ENCODE assay signal across 8 mouse cellular contexts in genomic region chr7:35686216-35686615, GRCm38 (mm10). TPM values are rescaled to one million over a fixed set of nuclear protein-coding genes. Genes with fewer than 3 reads are reported as not detected.
DNase-seq lines count a peak whose midpoint lies in the region; ATAC-seq and TF ChIP-seq lines count a peak whose summit lies in the region.

No protein-coding gene starts in this region.

- H3K4me1 ChIP-seq in forebrain, embryonic 14.5 days (ENCODE audit: control insufficient read depth, insufficient read depth, low read length), result peaks cover 39% of the 10 kb centered on the region
- peaks cover 3% of the 10 kb centered on the region; the same call in 1 of the 2 replicates for H3K4me1 ChIP-seq in forebrain, postnatal 0 days (ENCODE audit: insufficient read depth)
- H3K4me1 ChIP-seq in midbrain, embryonic 10.5 days, result peaks cover 44% of the 10 kb centered on the region
- H3K4me1 ChIP-seq in midbrain, embryonic 16.5 days (ENCODE audit: control insufficient read depth, insufficient read depth, low read length), result peaks cover 4% of the 10 kb centered on the region; the same call in 1 of the 2 replicates
- H3K4me1 ChIP-seq in hindbrain, embryonic 16.5 days (ENCODE audit: control insufficient read depth, insufficient read depth, low read depth, low read length), result peaks cover 17% of the 10 kb centered on the region
- H3K4me1 ChIP-seq in testis, adult 2 months (ENCODE audit: control insufficient read depth, insufficient read depth, low read length), result peaks cover 17% of the 10 kb centered on the region

- TF ChIP-seq CTCF in forebrain, postnatal 0 days (IDR thresholded peaks at IDR 0.05; ENCODE audit: low read depth), result no peak
- no peak for TF ChIP-seq CTCF in testis, adult 2 months (IDR thresholded peaks at IDR 0.05; ENCODE audit: control insufficient read depth, insufficient read depth, insufficient replicate concordance, low read depth, low read length)

- H3K9ac ChIP-seq in forebrain, embryonic 14.5 days (ENCODE audit: low read length), result no peak overlapping the region
- H3K9ac ChIP-seq in forebrain, postnatal 0 days, result no peak overlapping the region
- no peak overlapping the region for H3K9ac ChIP-seq in midbrain, embryonic 16.5 days (ENCODE audit: low read depth, low read length)
- H3K9ac ChIP-seq in hindbrain, embryonic 16.5 days (ENCODE audit: low read depth, low read length), result 0 out of 2 replicates have a peak overlapping the region, but pooled peaks have one; percentile 11

- no peak for ATAC-seq in forebrain, embryonic 14.5 days
- ATAC-seq in forebrain, postnatal 0 days, result no peak
- ATAC-seq in midbrain, embryonic 16.5 days, result no peak
- 0 out of 2 replicates have a peak, but pooled peaks have one; percentile 38 for ATAC-seq in hindbrain, embryonic 16.5 days

- H3K4me3 ChIP-seq in forebrain, embryonic 14.5 days (ENCODE audit: low read depth, low read length), result no peak overlapping the region
- H3K4me3 ChIP-seq in forebrain, postnatal 0 days (ENCODE audit: low read depth, low read length), result no peak overlapping the region
- H3K4me3 ChIP-seq in midbrain, embryonic 10.5 days, result no peak overlapping the region
- H3K4me3 ChIP-seq in midbrain, embryonic 16.5 days (ENCODE audit: low read depth, low read length), result no peak overlapping the region
- H3K4me3 ChIP-seq in hindbrain, embryonic 16.5 days (ENCODE audit: low read length), result no peak overlapping the region
- H3K4me3 ChIP-seq in testis, adult 2 months (ENCODE audit: control insufficient read depth, low read depth, low read length), result no peak overlapping the region; the same call in 1 of the 2 replicates

- H3K27ac ChIP-seq in forebrain, embryonic 14.5 days (ENCODE audit: low read depth, low read length), result peak overlapping the region; percentile 5; the same call in 1 of the 2 replicates
- H3K27ac ChIP-seq in forebrain, postnatal 0 days (ENCODE audit: low read depth, low read length), result no peak overlapping the region
- H3K27ac ChIP-seq in midbrain, embryonic 10.5 days (replicated peaks), result peak overlapping the region; percentile 7; the same call in 1 of the 2 replicates
- H3K27ac ChIP-seq in midbrain, embryonic 16.5 days (ENCODE audit: low read length), result no peak overlapping the region
- H3K27ac ChIP-seq in hindbrain, embryonic 16.5 days (ENCODE audit: low read depth, low read length), result peak overlapping the region; percentile 25
- peak overlapping the region; percentile 72 for H3K27ac ChIP-seq in testis, adult 2 months (ENCODE audit: control insufficient read depth, insufficient read depth, low read depth, low read length)

- H3K27me3 ChIP-seq in forebrain, embryonic 14.5 days (replicated peaks; ENCODE audit: control insufficient read depth, insufficient read depth, low read length), result no peaks in the 10 kb centered on the region
- no peaks in the 10 kb centered on the region for H3K27me3 ChIP-seq in forebrain, postnatal 0 days (ENCODE audit: insufficient read depth, low read length)
- H3K27me3 ChIP-seq in midbrain, embryonic 10.5 days (ENCODE audit: low read depth, poor library complexity, severe bottlenecking), result no peaks in the 10 kb centered on the region
- H3K27me3 ChIP-seq in midbrain, embryonic 16.5 days (ENCODE audit: control insufficient read depth, insufficient read depth, low read depth, low read length), result no peaks in the 10 kb centered on the region
- H3K27me3 ChIP-seq in hindbrain, embryonic 16.5 days (replicated peaks; ENCODE audit: control insufficient read depth, insufficient read depth, low read length), result no peaks in the 10 kb centered on the region
- no peaks in the 10 kb centered on the region for H3K27me3 ChIP-seq in testis, adult 2 months (ENCODE audit: control insufficient read depth, insufficient read depth, low read length)

- no peak for TF ChIP-seq POLR2A in testis, adult 2 months (IDR thresholded peaks at IDR 0.05; ENCODE audit: control insufficient read depth, low read depth, low read length)

- DNase-seq in forebrain, embryonic 14.5 days (ENCODE audit: low spot score), result no peak
- DNase-seq in forebrain, postnatal 0 days, result no peak
- no peak for DNase-seq in midbrain, embryonic 10.5 days (ENCODE audit: low spot score)
- DNase-seq in left cerebral cortex, adult 18-20 months (ENCODE audit: low spot score in 2 of 2), result no peak
- DNase-seq in cerebellum, postnatal 10 days, result no peak

- H3K4me2 ChIP-seq in forebrain, embryonic 14.5 days (ENCODE audit: low read length), result no peak overlapping the region
- H3K4me2 ChIP-seq in forebrain, postnatal 0 days (ENCODE audit: low read depth), result no peak overlapping the region
- H3K4me2 ChIP-seq in midbrain, embryonic 16.5 days (ENCODE audit: low read length), result no peak overlapping the region
- H3K4me2 ChIP-seq in hindbrain, embryonic 16.5 days (ENCODE audit: low read length), result no peak overlapping the region

- H3K36me3 ChIP-seq in forebrain, embryonic 14.5 days (ENCODE audit: control insufficient read depth, insufficient read depth, low read length), result peaks cover 13% of the 10 kb centered on the region
- H3K36me3 ChIP-seq in forebrain, postnatal 0 days (ENCODE audit: insufficient read depth), result peaks cover 8% of the 10 kb centered on the region; the same call in 1 of the 2 replicates
- peaks cover 27% of the 10 kb centered on the region for H3K36me3 ChIP-seq in midbrain, embryonic 10.5 days
- H3K36me3 ChIP-seq in midbrain, embryonic 16.5 days (ENCODE audit: control insufficient read depth, insufficient read depth, low read length), result no peaks in the 10 kb centered on the region
- no peaks in the 10 kb centered on the region for H3K36me3 ChIP-seq in hindbrain, embryonic 16.5 days (ENCODE audit: control insufficient read depth, insufficient read depth, low read length)
- H3K36me3 ChIP-seq in testis, adult 2 months (ENCODE audit: control insufficient read depth, insufficient read depth, low read length), result no peaks in the 10 kb centered on the region

- 64% methylated on average over 11 of the region's 11 CpGs for WGBS in forebrain, embryonic 14.5 days
- 52% methylated on average over 11 of the region's 11 CpGs for WGBS in forebrain, postnatal 0 days
- 73% methylated on average over 11 of the region's 11 CpGs for WGBS in midbrain, embryonic 10.5 days
- 66% methylated on average over 11 of the region's 11 CpGs for WGBS in midbrain, embryonic 16.5 days
- WGBS in hindbrain, embryonic 16.5 days, result 57% methylated on average over 11 of the region's 11 CpGs

- H3K9me3 ChIP-seq in forebrain, embryonic 14.5 days (replicated peaks; ENCODE audit: control insufficient read depth, low read length), result no peaks in the 10 kb centered on the region
- H3K9me3 ChIP-seq in forebrain, postnatal 0 days (ENCODE audit: low read length), result no peaks in the 10 kb centered on the region
- H3K9me3 ChIP-seq in midbrain, embryonic 10.5 days (replicated peaks), result no peaks in the 10 kb centered on the region
- no peaks in the 10 kb centered on the region; the same call in 1 of the 2 replicates for H3K9me3 ChIP-seq in midbrain, embryonic 16.5 days (replicated peaks; ENCODE audit: control insufficient read depth, low read length, poor library complexity, severe bottlenecking)
- H3K9me3 ChIP-seq in hindbrain, embryonic 16.5 days (ENCODE audit: control insufficient read depth, low read length), result 0 out of 2 replicates have a peak, but pooled peaks cover 2% of the 10 kb centered on the region

RNA-seq across cellular contexts. Expression of gene Pdcd5, which starts 38.9 kb away (rescaled TPM):
- 232 and 268 TPM in 2 replicates for polyA plus RNA-seq in forebrain, embryonic 14.5 days (2014; fragmentation: Nextera tagmentation; extraction: Ambion mirVana)
- 91.6 and 154 TPM in 2 replicates for total RNA-seq in forebrain, postnatal 0 days (2014; rRNA removed)
- 228 and 295 TPM in 2 replicates for polyA plus RNA-seq in forebrain, postnatal 0 days (2015; fragmentation: Nextera tagmentation; extraction: Ambion mirVana)
- 307 and 342 TPM in 2 replicates for polyA plus RNA-seq in midbrain, embryonic 10.5 days (2016; fragmentation: Nextera tagmentation; extraction: Ambion mirVana)
- 233 and 236 TPM in 2 replicates for polyA plus RNA-seq in midbrain, embryonic 16.5 days (2015; fragmentation: Nextera tagmentation; extraction: Ambion mirVana)
- 244 and 248 TPM in 2 replicates for polyA plus RNA-seq in hindbrain, embryonic 16.5 days (2015; fragmentation: Nextera tagmentation; extraction: Ambion mirVana)
- 272 and 388 TPM in 2 replicates for polyA plus RNA-seq in testis, adult 2 months (2012; rRNA removed)
- 10 to 100 TPM; 65.5 to 67.8 TPM for total RNA-seq in left cerebral cortex, adult 18-20 months (2021)

Comparison
In these comparisons a context has a peak if more than half of its experiments do, and no peak if none do; other contexts are left out.
1. H3K27ac ChIP-seq: peak in forebrain, embryonic 14.5 days (single experiment), midbrain, embryonic 10.5 days (single experiment), hindbrain, embryonic 16.5 days (single experiment) and testis, adult 2 months (single experiment); none in forebrain, postnatal 0 days (single experiment) and midbrain, embryonic 16.5 days (single experiment).